ENCODE assay signal across 13 mouse cellular contexts in the genomic region with DNA sequence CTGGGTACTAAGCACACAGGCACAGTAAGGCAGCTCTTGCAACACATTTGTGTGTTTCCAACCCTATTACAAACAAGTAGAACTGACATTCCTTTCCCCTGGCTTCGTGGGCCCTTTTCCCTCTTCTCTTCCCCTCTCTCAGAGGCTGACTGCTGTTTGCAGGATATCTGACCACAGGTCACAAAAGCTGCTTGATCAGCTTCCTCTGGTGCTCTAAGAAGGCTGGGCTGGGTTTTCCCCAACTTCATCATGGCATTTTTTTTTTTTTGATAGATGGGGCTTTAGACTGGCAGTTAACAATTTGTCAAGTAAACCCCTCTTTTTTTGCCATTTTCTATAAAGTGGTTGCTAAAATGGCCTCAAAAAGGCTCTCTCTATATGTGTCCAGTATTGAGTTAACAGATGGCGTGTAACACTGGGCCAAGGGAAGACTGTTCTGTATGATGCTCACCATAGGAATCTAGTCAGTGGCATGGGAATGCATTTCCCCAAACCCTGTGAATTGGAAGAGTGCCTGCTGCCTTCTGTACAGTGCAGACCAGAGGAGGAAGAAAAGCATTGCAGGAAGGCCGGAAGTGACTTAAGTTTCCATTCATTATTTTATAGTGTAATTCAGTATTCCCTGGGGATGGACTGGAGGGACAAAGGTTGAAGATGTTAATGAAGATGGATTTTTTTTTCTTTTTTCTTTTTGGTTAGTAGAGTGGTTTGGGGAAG. TPM values are rescaled to one million over a fixed set of nuclear protein-coding genes. Genes with fewer than 3 reads are reported as not detected.
DNase-seq lines count a peak whose midpoint lies in the region; ATAC-seq and TF ChIP-seq lines count a peak whose summit lies in the region.
"Had no signal": no experiment of that assay in that cellular context is flagged by ENCODE, and none has a peak within 500 bp of the region (broad histone marks: within the 10 kb centered on the region; RNA-seq: fewer than 3 reads in every experiment).

No protein-coding gene starts in this region.

- DNase-seq in heart, postnatal 0 days (ENCODE audit: low spot score) = no peak
- peak; percentile 0 for DNase-seq in liver, adult 2 months (ENCODE audit: extremely low read depth, low read depth, low spot score)
- no peak for DNase-seq in liver
- DNase-seq in brain, adult 2 months (ENCODE audit: low read depth, low spot score) = peak; percentile 54
- peak; percentile 42 to 62 for DNase-seq in cerebellum, postnatal 14 days
- DNase-seq in stomach, postnatal 0 days (ENCODE audit: low spot score) = no peak
- DNase-seq: gastrocnemius, postnatal 10 days had no signal

- WGBS in heart, postnatal 0 days = 60% methylated on average over 3 of the region's 3 CpGs
- 56% methylated on average over 3 of the region's 3 CpGs for WGBS in heart, embryonic 12.5 days
- 55% methylated on average over 3 of the region's 3 CpGs for WGBS in liver, adult 2 months
- whole genome bisulfite sequencing in stomach, postnatal 0 days = 59% methylated on average over 3 of the region's 3 CpGs

- no peaks in the 10 kb centered on the region for H3K27me3 ChIP-seq in heart, postnatal 0 days (ENCODE audit: control insufficient read depth, insufficient read depth, low read length)
- H3K27me3 ChIP-seq in heart, embryonic 12.5 days (replicated peaks) = no peaks in the 10 kb centered on the region
- H3K27me3 ChIP-seq in liver, adult 2 months (ENCODE audit: control insufficient read depth, insufficient read depth, low read length) = peaks cover 8% of the 10 kb centered on the region
- no peaks in the 10 kb centered on the region for H3K27me3 ChIP-seq in stomach, postnatal 0 days (ENCODE audit: control insufficient read depth, insufficient read depth, low read length)

- no peak for TF ChIP-seq CTCF in heart, postnatal 0 days (IDR thresholded peaks at IDR 0.05; ENCODE audit: low read depth)
- TF ChIP-seq CTCF in liver, adult 2 months (IDR thresholded peaks at IDR 0.05; ENCODE audit: low read depth, low read length) = no peak
- TF ChIP-seq CTCF in stomach, postnatal 0 days (IDR thresholded peaks at IDR 0.05; ENCODE audit: low read depth) = no peak

- H3K4me2 ChIP-seq in heart, postnatal 0 days (ENCODE audit: low read depth, low read length) = peak overlapping the region; percentile 74; the same call in 1 of the 2 replicates
- H3K4me2 ChIP-seq in heart, embryonic 12.5 days = no peak overlapping the region
- no peak overlapping the region for H3K4me2 ChIP-seq in stomach, postnatal 0 days (replicated peaks; ENCODE audit: low read depth)

- ATAC-seq in heart, postnatal 0 days (ENCODE audit: insufficient read depth, low read depth) = no peak
- no peak for ATAC-seq in heart, embryonic 12.5 days (ENCODE audit: insufficient number of reproducible peaks, low FRiP score)
- ATAC-seq in stomach, postnatal 0 days (ENCODE audit: low FRiP score, low TSS enrichment) = no peak

- TF ChIP-seq EP300 in heart, postnatal 0 days (IDR thresholded peaks at IDR 0.05; ENCODE audit: low read depth) = no peak
- no peak for TF ChIP-seq EP300 in stomach, postnatal 0 days (optimal IDR thresholded peaks at IDR 0.05)

- TF ChIP-seq POLR2A in liver, adult 2 months (IDR thresholded peaks at IDR 0.05; ENCODE audit: extremely low read depth, insufficient read depth, low read length) = no peak

- no peak overlapping the region for H3K9ac ChIP-seq in heart, postnatal 0 days (replicated peaks; ENCODE audit: low read depth, low read length)
- H3K9ac ChIP-seq in heart, embryonic 12.5 days = no peak overlapping the region
- no peak overlapping the region for H3K9ac ChIP-seq in liver, adult 2 months (ENCODE audit: low read depth, low read length)
- H3K9ac ChIP-seq in stomach, postnatal 0 days (ENCODE audit: low read length) = no peak overlapping the region
- H3K9ac ChIP-seq: embryonic facial prominence, embryonic 12.5 days; forebrain, embryonic 12.5 days; hindbrain, embryonic 13.5 days had no signal

- no peaks in the 10 kb centered on the region for H3K9me3 ChIP-seq in heart, postnatal 0 days (replicated peaks; ENCODE audit: control insufficient read depth, low read length)
- H3K9me3 ChIP-seq in heart, embryonic 12.5 days (replicated peaks) = peaks cover 3% of the 10 kb centered on the region; the same call in 1 of the 2 replicates
- no peaks in the 10 kb centered on the region for H3K9me3 ChIP-seq in stomach, postnatal 0 days (ENCODE audit: control insufficient read depth, low read length)
- H3K9me3 ChIP-seq: embryonic facial prominence, embryonic 12.5 days; forebrain, embryonic 12.5 days; hindbrain, embryonic 13.5 days had no signal

- no peaks in the 10 kb centered on the region for H3K79me2 ChIP-seq in liver, adult 2 months (ENCODE audit: control insufficient read depth, insufficient read depth, low read length)

- 0 out of 2 replicates have a peak, but pooled peaks cover 2% of the 10 kb centered on the region for H3K4me1 ChIP-seq in heart, postnatal 0 days (ENCODE audit: control insufficient read depth, insufficient read depth)
- H3K4me1 ChIP-seq in heart, embryonic 12.5 days (replicated peaks) = no peaks in the 10 kb centered on the region
- H3K4me1 ChIP-seq in liver, adult 2 months (ENCODE audit: control insufficient read depth, insufficient read depth, low read length) = no peaks in the 10 kb centered on the region
- no peaks in the 10 kb centered on the region for H3K4me1 ChIP-seq in stomach, postnatal 0 days (replicated peaks; ENCODE audit: control insufficient read depth, insufficient read depth)
- H3K4me1 ChIP-seq: embryonic facial prominence, embryonic 12.5 days had no signal

- no peak overlapping the region for H3K27ac ChIP-seq in heart, postnatal 0 days (ENCODE audit: low read depth)
- no peak overlapping the region for H3K27ac ChIP-seq in heart, embryonic 12.5 days (ENCODE audit: poor library complexity, severe bottlenecking)
- H3K27ac ChIP-seq in liver, adult 2 months (replicated peaks; ENCODE audit: insufficient read depth, low read depth, low read length) = no peak overlapping the region
- H3K27ac ChIP-seq in stomach, postnatal 0 days (replicated peaks) = no peak overlapping the region
- H3K27ac ChIP-seq: embryonic facial prominence, embryonic 12.5 days; forebrain, embryonic 12.5 days; hindbrain, embryonic 13.5 days had no signal

- H3K4me3 ChIP-seq in heart, postnatal 0 days (ENCODE audit: low read depth, low read length) = 0 out of 2 replicates have a peak overlapping the region, but pooled peaks have one; percentile 3
- H3K4me3 ChIP-seq in heart, embryonic 12.5 days = no peak overlapping the region
- H3K4me3 ChIP-seq in liver, adult 2 months (ENCODE audit: insufficient read depth, low read depth, low read length) = no peak overlapping the region
- no peak overlapping the region for H3K4me3 ChIP-seq in stomach, postnatal 0 days (ENCODE audit: low read depth, low read length)
- H3K4me3 ChIP-seq: myocyte had no signal

- H3K36me3 ChIP-seq in heart, postnatal 0 days (replicated peaks; ENCODE audit: control insufficient read depth, insufficient read depth, low read length) = no peaks in the 10 kb centered on the region
- no peaks in the 10 kb centered on the region for H3K36me3 ChIP-seq in heart, embryonic 12.5 days
- H3K36me3 ChIP-seq in liver, adult 2 months (ENCODE audit: control insufficient read depth, insufficient read depth, low read length) = no peaks in the 10 kb centered on the region
- no peaks in the 10 kb centered on the region for H3K36me3 ChIP-seq in stomach, postnatal 0 days (ENCODE audit: control insufficient read depth, insufficient read depth, low read length)
- H3K36me3 ChIP-seq: embryonic facial prominence, embryonic 12.5 days; forebrain, embryonic 12.5 days; hindbrain, embryonic 13.5 days had no signal

RNA-seq across cellular contexts. Expression of gene Chst7, which starts 2.6 kb away (rescaled TPM):
- total RNA-seq in heart, postnatal 0 days (2014; rRNA removed; ENCODE audit: low replicate concordance) = 7.8 and 12.9 TPM in 2 replicates
- polyA plus RNA-seq in heart, postnatal 0 days (2015; fragmentation: Nextera tagmentation; extraction: Ambion mirVana) = 6.6 and 7.1 TPM in 2 replicates
- polyA plus RNA-seq in heart, embryonic 12.5 days (2016; fragmentation: Nextera tagmentation; extraction: Ambion mirVana) = 3.8 and 4.2 TPM in 2 replicates
- total RNA-seq in liver, adult 2 months (2014; rRNA removed) = 1.7 and 1.9 TPM in 2 replicates
- 0.77 and 0.91 TPM in 2 replicates for polyA plus RNA-seq in liver, adult 2 months (2012; rRNA removed)
- 1.9 and 2.7 TPM in 2 replicates for polyA plus RNA-seq in stomach, postnatal 0 days (2015; fragmentation: Nextera tagmentation; extraction: Ambion mirVana)
- total RNA-seq: megakaryocyte, adult 5-6 weeks had no signal

Comparison
In these comparisons a context has a peak if more than half of its experiments do, and no peak if none do; other contexts are left out.
1. DNase-seq: peak in liver, adult 2 months (single experiment), brain, adult 2 months (single experiment) and cerebellum, postnatal 14 days (2 of 2); none in heart, postnatal 0 days (single experiment), liver (single experiment) and stomach, postnatal 0 days (single experiment).